13 mouse cellular contexts compared by ENCODE assay signal in the genomic region with DNA sequence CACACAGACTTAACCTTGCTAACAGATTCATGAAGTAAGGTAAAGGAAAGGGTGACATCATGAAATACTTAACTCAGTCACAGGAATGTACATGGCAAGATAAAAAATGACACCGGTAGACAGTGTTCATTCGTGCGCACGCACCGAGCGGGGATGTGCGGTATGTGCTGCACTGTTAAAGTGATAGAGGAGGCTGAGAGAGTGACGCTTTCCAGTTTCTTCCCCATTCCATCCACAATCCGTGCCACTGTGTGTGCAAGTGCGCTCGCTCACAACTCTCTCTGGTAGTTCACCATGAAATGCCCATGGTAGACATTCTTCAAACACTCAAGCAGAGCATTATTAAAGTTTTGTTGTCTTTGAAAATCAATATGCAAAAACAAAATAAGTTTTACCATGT.
"Had no signal": no experiment of that assay in that cellular context is flagged by ENCODE, and none has a peak within 500 bp of the region (broad histone marks: within the 10 kb centered on the region; RNA-seq: fewer than 3 reads in every experiment).

No protein-coding gene starts in this region.

- DNase-seq: kidney, postnatal 36 days; layer of hippocampus, adult 9-11 months; layer of hippocampus, postnatal 36 days; lung, embryonic 14.5 days; right cerebral cortex, postnatal 4 days; spleen, adult 18-20 months; thymus, adult 18-20 months; thymus, postnatal 14 days had no signal

- H3K4me2 ChIP-seq: limb, embryonic 15.5 days; liver, embryonic 12.5 days; lung, embryonic 14.5 days; midbrain, embryonic 13.5 days; neural tube, embryonic 15.5 days had no signal

- H3K9ac ChIP-seq: limb, embryonic 15.5 days; liver, embryonic 12.5 days; lung, embryonic 14.5 days; midbrain, embryonic 13.5 days; neural tube, embryonic 15.5 days had no signal

- H3K4me3 ChIP-seq: limb, embryonic 15.5 days; liver, embryonic 12.5 days; midbrain, embryonic 13.5 days; myocyte; neural tube, embryonic 15.5 days had no signal

- H3K36me3 ChIP-seq: liver, embryonic 12.5 days; midbrain, embryonic 13.5 days; neural tube, embryonic 15.5 days had no signal

- H3K4me1 ChIP-seq: liver, embryonic 12.5 days had no signal

- H3K9me3 ChIP-seq: limb, embryonic 15.5 days; liver, embryonic 12.5 days; midbrain, embryonic 13.5 days; neural tube, embryonic 15.5 days had no signal

- H3K27ac ChIP-seq: limb, embryonic 15.5 days; liver, embryonic 12.5 days; midbrain, embryonic 13.5 days; neural tube, embryonic 15.5 days had no signal

- H3K27me3 ChIP-seq: limb, embryonic 15.5 days; liver, embryonic 12.5 days; neural tube, embryonic 15.5 days had no signal

- ATAC-seq: liver, embryonic 12.5 days; midbrain, embryonic 13.5 days had no signal
